Mouse (Mus musculus) brain, embryonic 14.5 days (tissue): ENCODE results near the gene Dnhd1. TPM values are rescaled to one million over a fixed set of nuclear protein-coding genes. Genes with fewer than 3 reads are reported as not detected.

Experiments
- DNase-seq: peaks from one replicate; pipeline ENCODE4 v3.0.0-alpha.2; 2011; ENCODE audit warnings: low read depth
- CTCF ChIP-seq: fragments of 200-500 bp; IDR thresholded peaks from 2 replicates; pipeline ENCODE4 v1.5.1; 2012; ENCODE audit warnings: inconsistent platforms, mild to moderate bottlenecking, moderate library complexity, borderline replicate concordance; ENCODE audit not compliant: insufficient read depth, insufficient read length; ENCODE audit errors: extremely low read depth
- POLR2A ChIP-seq: fragments of 200-500 bp; IDR thresholded peaks from 2 replicates; pipeline ENCODE4 v1.6.1; 2012; ENCODE audit warnings: mild to moderate bottlenecking, inconsistent platforms, borderline replicate concordance; ENCODE audit not compliant: poor library complexity, insufficient read depth, insufficient read length, severe bottlenecking; ENCODE audit errors: extremely low read depth
- polyA plus RNA-seq: library from polyadenylated mRNA; depleted of rRNA; stranded (reverse); fragments of >200 nt; gene quantifications from 2 replicates; pipeline ENCODE4 v1.2.3, GENCODE M21; 2012

The Dnhd1 gene
- polyA plus RNA-seq, 1 experiment, result 6.3 TPM

DNA sequence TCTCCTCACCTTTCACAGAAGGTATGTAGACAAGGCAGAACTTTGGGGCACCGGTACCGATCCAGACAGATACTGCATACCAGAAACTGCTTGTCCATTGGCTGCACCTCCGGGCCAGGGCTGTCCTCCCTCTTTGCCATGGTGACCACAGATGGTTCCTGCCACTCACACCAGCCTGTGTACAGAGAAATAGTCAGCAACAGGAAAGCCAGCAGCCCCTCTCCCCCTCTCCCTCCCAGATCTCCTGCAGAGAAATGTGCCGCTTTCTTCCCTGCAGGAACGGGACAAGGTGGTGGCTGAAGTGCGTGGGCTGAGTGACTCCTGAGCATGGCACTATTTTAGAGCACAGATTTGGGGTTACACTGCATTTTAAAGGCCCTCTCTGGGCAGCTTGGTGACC is 25.2 kb upstream of the Dnhd1 start:
- TF ChIP-seq CTCF (no peak), POLR2A (no peak)
- DNase-seq, result no peak

DNA sequence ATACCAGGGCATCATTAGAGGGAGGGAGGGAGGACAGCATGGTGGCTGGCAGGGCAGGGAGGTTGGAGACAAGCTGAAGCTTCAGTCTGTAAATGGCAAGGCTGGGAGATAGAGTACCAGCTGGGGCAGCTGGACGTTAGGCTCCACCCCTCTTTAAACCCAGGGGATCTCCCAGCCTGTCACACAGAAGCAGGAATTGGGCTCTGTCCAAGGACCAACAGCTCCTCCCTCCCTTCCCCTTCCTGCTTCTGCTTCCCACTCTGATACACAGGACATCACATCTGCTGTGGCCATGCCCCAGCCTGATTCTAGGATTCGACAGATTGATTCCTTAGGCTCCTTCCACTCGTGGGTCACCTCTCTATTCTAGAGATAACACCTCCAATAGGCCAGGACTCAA is 22.0 kb upstream of the Dnhd1 start:
- DNase-seq, result peak; percentile 89

DNA sequence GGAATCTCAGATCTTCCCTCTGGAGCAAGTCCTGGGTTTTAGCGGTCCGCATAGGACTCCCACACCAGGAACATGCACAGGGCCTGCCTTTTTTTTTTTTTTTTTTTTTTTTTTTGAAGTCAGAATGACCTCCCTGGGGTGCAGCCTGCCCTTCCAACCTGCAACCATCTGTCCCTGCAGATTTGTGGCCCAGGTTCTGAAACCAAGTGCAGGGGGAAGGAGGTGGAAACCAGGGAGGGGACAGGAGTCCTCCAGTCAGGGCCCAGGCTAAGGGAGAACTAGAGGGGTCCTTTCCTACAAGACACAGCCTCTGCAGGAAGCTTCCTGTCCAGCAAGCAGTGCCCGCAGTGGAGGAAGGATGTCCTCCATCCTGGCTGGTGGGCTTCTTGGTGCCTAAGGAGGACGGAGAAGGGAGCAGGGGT is 18.1 kb upstream of the Dnhd1 start:
- peak; percentile 44 for DNase-seq
- no peak for TF ChIP-seq POLR2A
- TF ChIP-seq CTCF, result no peak

More for the DNA sequence above, 22.0 kb upstream of the Dnhd1 start:
- TF ChIP-seq CTCF (no peak), POLR2A (no peak)

DNA sequence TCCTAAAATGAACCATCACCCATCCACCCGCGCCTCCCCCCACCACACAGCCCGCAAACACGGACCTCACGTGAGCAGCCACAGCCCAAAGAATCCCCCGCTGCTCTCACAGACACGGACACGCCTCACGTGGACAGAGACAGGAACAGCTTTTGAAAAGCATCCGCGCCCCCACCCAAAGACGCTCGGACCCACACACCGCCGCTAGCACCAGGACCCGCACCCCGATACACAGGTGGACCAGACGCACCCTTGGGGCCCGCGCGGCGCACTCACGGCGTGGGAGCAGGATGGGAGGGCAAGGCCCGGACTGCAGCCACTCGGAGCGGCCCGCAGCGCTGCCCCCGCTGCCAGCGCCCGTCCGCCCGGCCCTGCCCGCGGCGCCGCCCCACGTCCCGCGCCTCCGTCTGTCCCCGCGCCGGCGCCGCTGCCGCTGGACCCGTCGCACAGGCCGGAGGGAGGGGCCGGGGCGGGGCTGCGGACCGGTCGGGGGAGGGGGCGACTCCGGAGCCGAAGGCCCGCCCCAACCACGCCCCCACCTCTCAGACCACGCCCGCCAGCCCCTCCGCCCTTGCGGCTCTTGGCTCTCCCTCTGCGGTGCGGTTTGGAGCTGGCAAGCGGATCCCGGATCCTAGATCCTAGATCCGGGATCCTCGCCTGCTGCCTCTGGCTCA is 17.4 kb upstream of the Dnhd1 start, which contains the start of gene Trim3:
Gene Trim3 (minus strand): TSS at position 445 of the 674 bp plus-strand sequence.
- TF ChIP-seq POLR2A, result peak; percentile 47; the same call in 1 of the 2 replicates
- no peak for TF ChIP-seq CTCF
- DNase-seq, result peak; percentile 96

DNA sequence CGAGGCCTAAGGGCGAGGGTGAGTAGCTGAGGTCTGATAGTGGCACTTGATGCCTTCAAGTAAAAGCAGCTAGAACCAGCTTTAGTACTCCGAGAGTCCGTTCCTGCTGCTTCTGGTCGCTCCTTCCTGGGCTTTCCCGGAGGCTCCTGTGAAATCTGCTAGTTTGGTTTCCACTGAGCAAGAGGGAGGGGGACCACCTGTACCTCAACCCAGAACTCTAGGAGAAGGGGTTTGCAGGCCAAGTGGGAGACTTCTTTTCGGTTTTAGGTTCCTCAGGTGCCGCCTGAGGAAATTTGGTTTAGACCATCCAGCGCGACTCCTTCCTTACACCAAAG is 16.9 kb upstream of the Dnhd1 start:
- no peak for TF ChIP-seq POLR2A

DNA sequence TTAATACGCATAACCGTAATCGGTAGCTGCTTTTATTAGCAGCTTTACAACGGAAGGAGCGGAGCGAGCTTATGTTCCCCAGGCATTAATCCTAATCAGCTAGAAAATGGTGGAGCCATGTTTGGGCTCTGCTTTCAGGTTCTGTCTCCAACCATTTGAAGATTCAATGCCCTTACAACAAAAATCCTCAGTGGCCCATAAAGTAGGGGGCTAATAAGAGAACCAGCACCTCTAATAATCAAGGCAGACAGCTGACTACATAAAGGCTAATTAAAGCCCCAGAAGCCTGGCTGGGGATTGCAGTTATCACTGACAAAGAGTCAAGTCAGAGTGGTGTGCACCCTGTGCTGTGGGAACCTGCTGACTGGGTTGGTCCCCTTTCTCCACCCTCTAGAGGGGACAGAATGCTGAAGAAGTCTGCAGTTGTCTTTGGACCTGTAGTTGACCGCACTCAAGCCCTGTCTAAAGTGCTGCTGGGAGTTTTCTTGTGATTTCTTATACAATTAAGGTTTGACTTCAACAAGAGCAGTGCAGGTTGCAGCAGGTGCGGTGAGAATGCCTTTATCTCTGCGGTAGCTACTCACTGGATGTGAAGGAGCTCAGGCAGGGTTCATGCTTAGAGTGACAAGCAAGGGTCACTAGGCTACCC is 16.2 kb upstream of the Dnhd1 start:
- peak; percentile 30 for DNase-seq
- TF ChIP-seq POLR2A, result no peak
- no peak for TF ChIP-seq CTCF

More for the DNA sequence above, 16.9 kb upstream of the Dnhd1 start:
- no peak for DNase-seq

DNA sequence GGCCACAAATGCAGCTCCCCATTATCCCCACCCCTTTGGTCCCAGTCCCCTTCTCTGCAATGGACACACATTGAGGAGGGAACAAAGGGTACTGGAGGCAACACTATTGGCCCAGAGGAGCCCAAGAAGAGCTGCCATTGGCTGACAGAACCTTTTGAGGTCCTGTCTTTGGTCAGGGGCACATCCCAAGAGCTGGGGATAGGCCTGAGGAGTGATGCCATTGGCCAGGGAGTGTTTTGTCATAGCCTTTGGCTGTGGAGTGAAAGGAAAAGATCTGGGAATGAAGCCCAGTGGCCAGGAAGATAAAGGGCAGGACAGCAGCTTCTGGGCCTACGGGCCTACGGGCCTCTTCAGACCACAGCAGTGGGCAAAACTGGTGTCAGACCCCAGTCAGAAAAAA is 14.9 kb upstream of the Dnhd1 start:
- peak; percentile 7 for DNase-seq
- no peak for TF ChIP-seq POLR2A
- no peak for TF ChIP-seq CTCF

DNA sequence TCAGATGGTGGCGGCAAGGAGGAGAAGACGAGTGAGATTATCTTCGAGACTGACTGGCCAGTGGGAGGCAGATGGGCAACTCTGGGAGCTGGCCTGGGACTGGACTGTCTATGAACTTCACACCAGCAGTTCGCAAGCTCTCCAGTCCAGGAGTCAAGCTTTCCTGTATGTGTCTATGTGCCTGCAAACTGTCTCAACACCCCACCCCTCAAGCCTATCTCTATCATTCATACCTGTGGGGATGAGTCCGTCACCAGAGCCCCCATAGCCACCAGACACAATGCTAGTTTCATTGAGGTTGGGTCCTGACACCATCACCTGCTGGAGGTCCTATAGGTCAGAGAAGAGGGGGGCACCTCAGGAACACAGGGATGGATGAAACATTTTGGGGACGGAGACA is 11.9 kb upstream of the Dnhd1 start:
- TF ChIP-seq CTCF, result no peak
- TF ChIP-seq POLR2A, result no peak
- DNase-seq, result no peak

DNA sequence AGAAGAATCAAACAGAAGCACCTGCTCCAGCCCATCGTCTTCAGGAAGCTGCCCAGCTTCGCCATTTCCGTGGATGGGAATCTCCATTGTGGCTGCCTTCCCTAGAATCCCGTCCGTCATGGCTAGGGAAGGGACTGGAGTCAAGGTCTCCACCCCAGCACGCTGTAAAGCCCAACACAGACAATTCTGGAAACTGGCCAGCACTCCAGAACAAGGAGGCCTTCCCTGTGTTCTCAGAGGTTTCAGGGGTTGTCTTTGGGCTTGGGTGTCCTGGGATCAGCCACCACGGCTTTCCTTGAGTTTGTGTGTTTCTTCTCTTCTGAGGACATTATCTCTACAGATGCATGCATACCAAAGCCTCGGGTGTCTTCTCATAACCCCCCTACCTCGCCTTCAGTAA is 11.3 kb upstream of the Dnhd1 start:
- TF ChIP-seq POLR2A (no peak), CTCF (no peak)
- DNase-seq, result no peak

DNA sequence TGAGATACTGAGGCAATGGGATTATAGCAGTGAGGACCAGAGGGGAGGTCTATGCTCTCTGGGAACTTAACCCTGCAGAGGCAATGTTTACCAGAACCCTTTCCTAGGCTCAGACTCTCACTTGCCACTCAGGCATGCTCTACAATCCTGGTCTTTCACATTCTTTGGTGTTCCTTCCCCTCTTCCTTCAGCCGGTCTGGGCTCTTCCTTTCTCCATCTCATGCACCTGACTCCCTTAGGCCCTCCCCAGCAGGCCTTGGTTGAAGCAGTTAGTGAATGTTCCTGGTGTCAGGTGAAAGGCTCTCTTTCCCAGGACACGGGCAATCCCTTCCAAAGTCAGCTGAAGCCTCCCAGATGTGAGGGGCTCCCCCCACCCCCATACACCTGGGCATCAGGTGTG is 10.9 kb upstream of the Dnhd1 start, which contains the start of gene Timm10b:
Gene Timm10b (plus strand): TSS at position 301 of the 400 bp plus-strand sequence.
- no peak for DNase-seq
- TF ChIP-seq CTCF, result no peak
- no peak for TF ChIP-seq POLR2A

DNA sequence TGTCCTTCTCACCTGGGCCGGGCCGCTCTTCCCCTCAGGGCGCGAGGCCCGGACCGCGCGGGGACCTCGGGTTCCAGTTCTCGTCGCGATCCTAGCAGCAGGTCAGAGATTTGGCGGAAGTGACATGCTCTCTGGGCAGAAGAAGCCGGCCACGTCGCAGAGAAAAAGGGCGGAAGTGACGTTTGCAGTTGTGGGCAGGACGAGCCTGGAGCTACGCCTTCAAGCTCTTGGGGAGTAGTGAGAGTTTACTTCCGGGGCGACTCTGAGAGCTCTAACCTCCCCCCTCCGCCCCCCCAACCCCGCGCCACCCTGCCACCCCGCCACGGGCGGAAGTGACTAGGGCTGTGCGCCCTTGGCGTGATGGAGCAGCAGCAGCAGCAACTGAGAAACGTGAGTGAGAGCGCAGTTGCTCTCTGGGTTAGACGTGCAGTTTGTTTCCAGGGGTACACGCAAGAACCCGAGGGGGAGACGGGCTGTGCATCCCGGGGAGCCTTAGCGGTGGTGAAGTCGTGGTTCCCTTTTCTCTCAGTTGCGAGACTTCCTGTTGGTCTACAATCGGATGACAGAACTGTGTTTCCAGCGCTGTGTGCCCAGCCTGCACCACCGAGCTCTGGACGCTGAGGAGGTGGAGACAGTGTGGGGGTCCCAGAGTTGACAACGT is 10.3 kb upstream of the Dnhd1 start, which contains the start of the genes Arfip2 and Gm45799:
Gene Arfip2 (minus strand): TSS at position 184 of the 661 bp plus-strand sequence.
Gene Gm45799 (plus strand): TSS at position 320 of the 661 bp plus-strand sequence.
- peak; percentile 59; the same call in 1 of the 2 replicates for TF ChIP-seq POLR2A
- TF ChIP-seq CTCF, result no peak
- peak; percentile 99 for DNase-seq
